Mouse (Mus musculus) spleen, adult 2 months (tissue): ENCODE measurements at regions not wholly inside any gene's neighbourhood (a gene's known extent, or its start where the extent isn't known, plus 50 kb on each side); places are given as distances from the start of the nearest gene placed in this dataset.

ENCODE experiments used
- DNase-seq, 2 experiments: peaks; one replicate each; pipeline versions ENCODE4 v3.0.0 to v3.0.0-alpha.2; 2012 to 2021; ENCODE audit warnings: low spot score in 2 of 2, low read depth in 1 of 2
- H3K27ac ChIP-seq: fragments of 200-500 bp; 2 replicates; pipeline ENCODE4 v1.5.1; 2012; ENCODE audit warnings: low read length, inconsistent platforms; ENCODE audit not compliant: insufficient read depth
- H3K27me3 ChIP-seq: fragments of 200-500 bp; 2 replicates; pipeline ENCODE4 v1.6.1; 2012; ENCODE audit warnings: mild to moderate bottlenecking, moderate library complexity, low read length, inconsistent platforms; ENCODE audit not compliant: control insufficient read depth, insufficient read depth
- H3K36me3 ChIP-seq: fragments of 200-500 bp; 2 replicates; pipeline ENCODE4 v1.6.1; 2012; ENCODE audit warnings: mild to moderate bottlenecking, low read length, inconsistent platforms; ENCODE audit not compliant: control insufficient read depth, insufficient read depth
- H3K4me1 ChIP-seq: fragments of 200-500 bp; 2 replicates; pipeline ENCODE4 v1.6.1; 2011; ENCODE audit warnings: inconsistent platforms; ENCODE audit not compliant: control insufficient read depth, insufficient read depth, insufficient read length
- H3K4me3 ChIP-seq: fragments of 200-500 bp; 2 replicates; pipeline ENCODE4 v1.5.1; 2011; ENCODE audit warnings: mild to moderate bottlenecking, inconsistent platforms; ENCODE audit not compliant: insufficient read depth, insufficient read length; ENCODE audit errors: extremely low read depth
- CTCF ChIP-seq: fragments of 200-500 bp; IDR thresholded peaks from 2 replicates; pipeline ENCODE4 v1.5.1; 2011; ENCODE audit warnings: mild to moderate bottlenecking, inconsistent platforms; ENCODE audit not compliant: insufficient read depth, insufficient read length, insufficient replicate concordance; ENCODE audit errors: extremely low read depth
- POLR2A ChIP-seq: fragments of 200-500 bp; IDR thresholded peaks from 2 replicates; pipeline ENCODE4 v1.6.1; 2011; ENCODE audit warnings: low read depth, low read length, inconsistent platforms
- WGBS: fragments of 180-500 bp; shearing (Covaris S2); methylation state at CpG from one replicate; pipeline ENCODE4 v1.1.7; 2018; 5-methylcytosine and 5-hydroxymethylcytosine counted together

DNA sequence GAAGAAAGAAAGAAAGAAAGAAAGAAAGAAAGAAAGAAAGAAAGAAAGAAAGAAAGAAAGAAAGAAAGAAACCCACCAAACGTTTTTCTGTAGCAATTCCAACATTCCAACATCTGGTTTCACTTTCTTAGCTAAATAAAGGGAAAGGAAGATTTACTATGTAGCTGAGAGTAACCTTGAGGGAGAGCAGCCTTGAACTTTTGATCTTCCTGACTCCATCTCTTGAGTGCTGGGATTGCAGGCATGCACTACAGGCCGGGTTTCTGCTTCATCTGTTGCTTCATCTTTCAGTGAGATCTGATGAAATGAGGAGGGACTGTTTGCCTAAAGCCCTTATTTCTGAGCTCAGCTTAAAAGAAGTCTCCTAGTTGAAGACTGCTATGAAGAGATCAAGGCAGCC lies 57.8 kb upstream of the Tmem164 start:
- WGBS = 41% methylated on average over 2 of the region's 2 CpGs
- no peaks in the 10 kb centered on the region for H3K27me3 ChIP-seq
- H3K4me1 ChIP-seq = no peaks in the 10 kb centered on the region
- no peak for DNase-seq
- H3K4me3 ChIP-seq = no peak overlapping the region
- H3K36me3 ChIP-seq = no peaks in the 10 kb centered on the region
- H3K27ac ChIP-seq = no peak overlapping the region
- TF ChIP-seq POLR2A (no peak), CTCF (no peak)

DNA sequence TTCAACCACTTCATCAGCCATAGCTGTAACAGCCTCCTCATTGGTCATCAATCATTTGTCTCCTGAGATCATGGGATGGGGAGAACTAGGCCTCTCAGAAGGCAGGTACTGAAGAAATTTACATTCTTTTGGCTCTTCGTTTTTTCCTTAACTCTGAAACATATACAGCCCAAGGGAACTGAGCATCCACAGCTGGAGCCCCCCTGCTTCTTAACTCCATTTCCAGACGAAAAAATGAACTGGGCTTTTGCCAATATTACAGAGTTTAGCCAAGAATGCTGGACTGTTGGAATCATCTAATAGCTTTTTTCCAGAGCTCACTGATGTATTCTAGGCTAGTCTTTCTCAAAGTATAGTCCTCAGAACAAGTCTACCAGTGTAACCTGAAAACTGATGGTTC lies 57.3 kb upstream of the Tmem164 start:
- no peak overlapping the region for H3K27ac ChIP-seq
- no peaks in the 10 kb centered on the region for H3K4me1 ChIP-seq
- TF ChIP-seq POLR2A (no peak), CTCF (no peak)
- DNase-seq = no peak
- H3K27me3 ChIP-seq = no peaks in the 10 kb centered on the region
- H3K4me3 ChIP-seq = no peak overlapping the region
- 72% methylated on average over 2 of the region's 2 CpGs for whole genome bisulfite sequencing
- H3K36me3 ChIP-seq = no peaks in the 10 kb centered on the region
